Mouse (Mus musculus) gonadal fat pad, adult 2 months (tissue): ENCODE results near the gene Uckl1. TPM values are rescaled to one million over a fixed set of nuclear protein-coding genes. Genes with fewer than 3 reads are reported as not detected.

ENCODE experiments used
- DNase-seq: peaks from one replicate; pipeline ENCODE4 v3.0.0-alpha.2; 2012; ENCODE audit warnings: low read depth
- polyA plus RNA-seq: library from polyadenylated mRNA; depleted of rRNA; stranded (reverse); fragments of >200 nt; gene quantifications from 2 replicates; pipeline ENCODE4 v1.2.3, GENCODE M21; 2012; rRNA removed

Uckl1 gene
- polyA plus RNA-seq, 1 experiment, result 164 TPM

GRCm38 (mm10) chr2:181520118-181520935 lies 64.4 kb downstream of the Uckl1 start, which contains the start of gene Dnajc5:
TSS of gene Dnajc5 (plus strand) at chr2:181520485.
- no peak for DNase-seq

- no peak for DNase-seq
These were observed 65.5 kb downstream of the Uckl1 start for GRCm38 (mm10) chr2:181519201-181519600.

Other genes with a start within 250 kb of the Uckl1 start
- gene Zgpat, start 220.0 kb downstream of the Uckl1 start, polyA plus RNA-seq, result 35.0 and 35.7 TPM in 2 replicates
- gene Arfrp1, start 219.5 kb downstream of the Uckl1 start, polyA plus RNA-seq, result 33.4 and 37.9 TPM in 2 replicates
- gene Lime1, start 204.8 kb downstream of the Uckl1 start, polyA plus RNA-seq, result 38.2 and 50.2 TPM in 2 replicates
- 9.3 and 9.9 TPM in 2 replicates for gene Zbtb46, start 125.5 kb downstream of the Uckl1 start, polyA plus RNA-seq
- gene Abhd16b, start 91.7 kb downstream of the Uckl1 start, polyA plus RNA-seq, result 0.67 and 0.73 TPM in 2 replicates
- 49.7 and 55.1 TPM in 2 replicates for gene Tpd52l2, start 87.8 kb downstream of the Uckl1 start, polyA plus RNA-seq
- gene Dnajc5, start 64.4 kb downstream of the Uckl1 start, polyA plus RNA-seq, result 74.5 and 95.2 TPM in 2 replicates
- 28.2 and 34.0 TPM in 2 replicates for gene Prpf6, start 7.0 kb upstream of the Uckl1 start, polyA plus RNA-seq
- gene Zfp512b, start 7.9 kb upstream of the Uckl1 start, polyA plus RNA-seq, result 63.5 and 63.7 TPM in 2 replicates
- 54.5 and 62.2 TPM in 2 replicates for gene Samd10, start 14.3 kb upstream of the Uckl1 start, polyA plus RNA-seq
- gene Gm29797, start 72.1 kb upstream of the Uckl1 start, polyA plus RNA-seq, result not detected in 2 replicates
- gene Sox18, start 86.7 kb upstream of the Uckl1 start, polyA plus RNA-seq, result 53.9 and 64.8 TPM in 2 replicates
- gene Tcea2, start 95.4 kb upstream of the Uckl1 start, polyA plus RNA-seq, result 16.8 and 20.6 TPM in 2 replicates
- gene Rgs19, start 109.1 kb upstream of the Uckl1 start, polyA plus RNA-seq, result 47.1 and 76.5 TPM in 2 replicates
- gene Lkaaear1, start 113.5 kb upstream of the Uckl1 start, polyA plus RNA-seq, result 0.39 and 1.7 TPM in 2 replicates
- gene Oprl1, start 130.1 kb upstream of the Uckl1 start, polyA plus RNA-seq, result 0.20 TPM in 2 replicates
- not detected in 2 replicates for gene Myt1, start 178.4 kb upstream of the Uckl1 start, polyA plus RNA-seq